Mouse (Mus musculus) limb, embryonic 10.5 days (tissue): ENCODE measurements around the gene Olfr811. TPM values are rescaled to one million over a fixed set of nuclear protein-coding genes. Genes with fewer than 3 reads are reported as not detected.

Experiments
- DNase-seq: peaks from one replicate; pipeline ENCODE4 v3.0.0-alpha.2; 2017; ENCODE audit warnings: low spot score
- H3K27ac ChIP-seq: fragments of 300-500 bp; sonication (generic); 2 replicates; pipeline ENCODE4 v1.5.1; 2016; ENCODE audit warnings: mild to moderate bottlenecking
- H3K27me3 ChIP-seq: fragments of 300-500 bp; sonication (generic); 2 replicates; pipeline ENCODE4 v1.6.1; 2016; ENCODE audit warnings: low read depth, mild to moderate bottlenecking; ENCODE audit not compliant: poor library complexity, severe bottlenecking
- H3K36me3 ChIP-seq: fragments of 300-500 bp; sonication (generic); 2 replicates; pipeline ENCODE4 v1.6.1; 2016; ENCODE audit warnings: mild to moderate bottlenecking, moderate library complexity
- H3K4me1 ChIP-seq: fragments of 300-500 bp; sonication (generic); 2 replicates; pipeline ENCODE4 v1.6.1; 2016
- H3K4me3 ChIP-seq: fragments of 300-500 bp; sonication (generic); 2 replicates; pipeline ENCODE4 v1.5.1; 2016; ENCODE audit warnings: mild to moderate bottlenecking, moderate library complexity
- H3K9me3 ChIP-seq: fragments of 300-500 bp; sonication (generic); replicated peaks from 2 replicates; pipeline ENCODE4 v1.6.1; 2016; ENCODE audit warnings: mild to moderate bottlenecking
- WGBS: fragments of 180-500 bp; shearing (Covaris S2); methylation state at CpG from one replicate; pipeline ENCODE4 v1.1.7; 2016; 5-methylcytosine and 5-hydroxymethylcytosine counted together
- polyA plus RNA-seq: library from polyadenylated mRNA; unstranded; fragments of >200 nt; fragmentation: Nextera tagmentation; extraction: Ambion mirVana; gene quantifications from 2 replicates; pipeline ENCODE4 v1.2.1, GENCODE M21; 2016

Olfr811 gene
- polyA plus RNA-seq = not detected in 2 replicates

DNA sequence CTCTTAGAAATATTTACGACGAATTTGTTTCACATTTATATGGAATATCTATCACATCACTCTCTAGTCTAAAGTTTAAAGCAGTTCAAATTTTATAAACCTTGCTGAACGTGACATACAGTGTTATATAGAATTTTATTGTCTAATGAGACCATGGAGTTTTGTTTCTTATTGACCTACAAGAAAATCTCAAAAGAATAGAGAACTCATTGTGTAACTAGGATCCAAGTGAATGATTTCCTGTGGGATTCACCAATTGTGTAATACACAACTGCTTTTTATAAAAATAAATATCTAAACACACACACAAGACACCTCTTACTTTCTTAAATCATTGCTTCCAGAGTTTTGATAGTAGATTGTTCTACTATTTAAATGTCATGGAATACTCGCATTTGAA lies at the start of gene Olfr811:
Gene Olfr811, minus strand, starts transcription at position 101 of the 400 bp plus-strand sequence.
- H3K9me3 ChIP-seq = no peaks in the 10 kb centered on the region
- 90% methylated on average over 4 of the region's 4 CpGs for WGBS
- H3K36me3 ChIP-seq = no peaks in the 10 kb centered on the region
- H3K4me1 ChIP-seq = no peaks in the 10 kb centered on the region
- no peak within 1 kb of the TSS for H3K4me3 ChIP-seq
- no peak for DNase-seq
- no peaks in the 10 kb centered on the region for H3K27me3 ChIP-seq
- no peak within 1 kb of the TSS for H3K27ac ChIP-seq

DNA sequence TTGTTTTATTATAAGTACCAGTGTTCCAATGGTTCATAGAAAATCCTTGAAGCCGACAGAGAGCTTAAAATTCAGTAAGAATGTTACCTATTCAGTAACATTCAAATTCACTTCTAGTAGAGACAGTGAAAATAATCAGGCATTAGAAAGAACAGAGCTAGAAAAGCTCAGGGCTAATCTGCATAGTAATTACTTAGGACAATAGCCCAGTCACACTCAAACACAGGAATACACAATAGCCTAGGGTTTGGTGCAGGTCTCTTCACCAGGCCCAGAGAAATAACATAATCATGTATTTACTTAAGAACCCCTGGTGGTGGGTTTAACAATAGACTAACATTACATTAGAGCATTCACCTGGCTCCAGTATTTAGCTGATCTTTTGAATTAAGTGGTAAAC lies 43.1 kb upstream of the Olfr811 start:
- H3K4me3 ChIP-seq = no peak overlapping the region
- no peaks in the 10 kb centered on the region for H3K27me3 ChIP-seq
- H3K36me3 ChIP-seq = no peaks in the 10 kb centered on the region
- H3K9me3 ChIP-seq = no peaks in the 10 kb centered on the region
- H3K4me1 ChIP-seq = no peaks in the 10 kb centered on the region
- H3K27ac ChIP-seq = no peak overlapping the region
- DNase-seq = no peak
- 84% methylated on average over 1 of the region's 1 CpGs for WGBS

DNA sequence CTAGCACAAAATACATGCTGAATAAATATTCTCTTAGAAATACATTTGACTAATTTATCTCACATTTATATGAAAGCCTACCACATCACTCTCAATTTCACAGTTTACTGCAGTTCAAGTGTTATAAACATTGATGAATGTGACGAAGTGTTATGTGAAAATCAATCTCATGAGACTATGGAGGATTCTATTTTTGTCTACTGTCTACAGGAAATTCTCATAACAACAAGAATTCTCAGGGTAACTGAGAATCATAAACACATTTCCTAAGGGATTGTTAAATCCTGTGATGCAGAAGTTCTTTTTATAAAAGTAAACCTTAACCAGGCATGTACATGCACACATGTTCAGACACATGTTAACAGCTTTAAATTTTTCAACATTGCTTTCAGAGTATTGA lies 41.8 kb upstream of the Olfr811 start, which contains the start of gene Olfr812:
Gene Olfr812, minus strand, starts transcription at position 101 of the 400 bp plus-strand sequence.
- WGBS = 86% methylated on average over 1 of the region's 1 CpGs
- H3K4me1 ChIP-seq = no peaks in the 10 kb centered on the region

DNA sequence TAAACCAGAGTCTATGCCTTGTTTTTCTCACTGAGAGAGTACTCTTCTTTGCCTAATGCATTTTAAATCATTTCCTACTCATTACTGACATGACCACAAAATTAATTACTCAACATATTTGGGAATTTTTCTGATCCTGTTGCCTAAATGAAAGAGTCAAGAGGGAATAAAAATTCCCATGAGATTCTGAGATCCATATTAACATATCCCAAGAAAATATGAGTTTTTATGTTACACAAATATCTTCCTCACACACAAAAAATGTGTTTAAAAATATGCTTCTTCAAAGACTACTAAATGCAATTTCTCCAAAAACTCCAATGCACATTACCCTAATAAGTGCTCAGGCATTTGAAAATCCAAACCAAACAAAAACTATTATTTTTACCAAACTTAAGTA lies 9.4 kb downstream of the Olfr811 start, which contains the start of gene Olfr810:
Gene Olfr810, minus strand, starts transcription at position 101 of the 400 bp plus-strand sequence.
- no peak within 1 kb of the TSS for H3K27ac ChIP-seq
- no peaks in the 10 kb centered on the region for H3K27me3 ChIP-seq
- H3K36me3 ChIP-seq = no peaks in the 10 kb centered on the region
- DNase-seq = no peak
- no peaks in the 10 kb centered on the region for H3K9me3 ChIP-seq
- no peaks in the 10 kb centered on the region for H3K4me1 ChIP-seq
- H3K4me3 ChIP-seq = no peak within 1 kb of the TSS

More for the DNA sequence above, 41.8 kb upstream of the Olfr811 start, which contains the start of gene Olfr812:
- DNase-seq = no peak
- Histone ChIP-seq H3K27me3 (no peaks in the 10 kb centered on the region), H3K36me3 (no peaks in the 10 kb centered on the region), H3K27ac (no peak within 1 kb of the TSS), H3K9me3 (no peaks in the 10 kb centered on the region), H3K4me3 (no peak within 1 kb of the TSS)

DNA sequence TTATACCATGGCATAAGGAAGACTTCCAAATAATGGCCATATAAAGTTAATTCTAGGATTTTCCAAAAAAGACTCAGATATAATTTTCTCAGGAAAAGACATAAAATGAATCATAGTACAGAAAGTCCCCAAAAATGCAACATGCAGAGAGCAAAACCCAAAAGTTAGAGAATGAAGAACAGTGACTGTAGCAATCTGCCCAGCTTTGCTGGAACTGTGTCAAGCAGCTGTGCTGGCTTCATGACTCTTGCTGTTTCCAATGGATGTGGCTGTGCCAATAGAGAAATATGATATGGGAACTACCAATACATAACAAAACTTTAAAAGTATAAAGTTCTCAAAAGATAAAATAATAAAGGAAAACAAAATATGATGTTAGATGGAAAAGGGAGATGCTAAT lies 26.1 kb downstream of the Olfr811 start:
- no peaks in the 10 kb centered on the region for H3K36me3 ChIP-seq
- H3K4me3 ChIP-seq = no peak overlapping the region
- H3K9me3 ChIP-seq = no peaks in the 10 kb centered on the region
- H3K4me1 ChIP-seq = no peaks in the 10 kb centered on the region
- DNase-seq = no peak
- no peaks in the 10 kb centered on the region for H3K27me3 ChIP-seq
- no peak overlapping the region for H3K27ac ChIP-seq

DNA sequence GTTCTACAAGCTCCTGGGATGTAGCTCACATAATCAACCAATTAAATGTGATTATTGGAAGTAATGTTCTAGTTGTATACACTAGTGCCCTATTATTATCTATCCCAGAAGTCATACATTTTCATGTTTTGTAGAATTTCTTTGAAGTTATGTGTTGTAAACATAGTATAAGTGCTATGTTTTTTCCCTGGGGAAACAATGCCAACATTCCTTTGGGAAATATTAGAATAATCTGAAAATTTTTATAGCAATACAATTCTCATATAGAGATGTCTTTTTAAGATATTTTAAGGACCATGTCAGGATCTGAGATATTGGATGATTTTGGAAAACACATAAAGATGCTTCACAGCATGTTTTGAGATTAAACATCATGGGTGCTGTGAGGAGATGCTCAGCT lies 29.9 kb downstream of the Olfr811 start, which contains the start of gene Olfr809:
Gene Olfr809, plus strand, starts transcription at position 301 of the 400 bp plus-strand sequence.
- Histone ChIP-seq H3K27me3 (no peaks in the 10 kb centered on the region), H3K9me3 (no peaks in the 10 kb centered on the region), H3K4me1 (no peaks in the 10 kb centered on the region), H3K36me3 (no peaks in the 10 kb centered on the region), H3K27ac (no peak within 1 kb of the TSS), H3K4me3 (no peak within 1 kb of the TSS)
- DNase-seq = no peak

DNA sequence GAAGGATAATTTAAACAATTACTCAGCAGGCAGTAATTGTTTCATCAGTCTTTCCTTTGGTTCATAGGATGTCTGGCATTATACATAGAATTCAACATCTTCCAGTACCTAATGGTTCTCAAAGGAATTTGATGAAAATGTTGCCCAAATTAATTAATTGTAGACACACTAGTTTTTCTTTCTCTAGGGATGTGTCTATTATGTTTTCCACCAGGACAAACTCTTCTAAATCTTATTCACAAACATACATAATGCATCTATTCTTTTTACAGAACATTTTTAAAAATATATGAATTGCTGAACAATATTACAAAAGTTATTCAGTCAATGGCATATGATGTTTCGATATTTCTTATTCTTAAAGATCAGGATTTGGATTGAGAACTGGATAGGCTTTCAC lies 39.0 kb downstream of the Olfr811 start, which contains the start of gene Olfr808:
Gene Olfr808, plus strand, starts transcription at position 301 of the 400 bp plus-strand sequence.
- Histone ChIP-seq H3K4me3 (no peak within 1 kb of the TSS), H3K27me3 (no peaks in the 10 kb centered on the region), H3K4me1 (no peaks in the 10 kb centered on the region), H3K36me3 (no peaks in the 10 kb centered on the region), H3K9me3 (no peaks in the 10 kb centered on the region), H3K27ac (no peak within 1 kb of the TSS)
- WGBS = 93% methylated on average over 1 of the region's 1 CpGs
- DNase-seq = no peak

DNA sequence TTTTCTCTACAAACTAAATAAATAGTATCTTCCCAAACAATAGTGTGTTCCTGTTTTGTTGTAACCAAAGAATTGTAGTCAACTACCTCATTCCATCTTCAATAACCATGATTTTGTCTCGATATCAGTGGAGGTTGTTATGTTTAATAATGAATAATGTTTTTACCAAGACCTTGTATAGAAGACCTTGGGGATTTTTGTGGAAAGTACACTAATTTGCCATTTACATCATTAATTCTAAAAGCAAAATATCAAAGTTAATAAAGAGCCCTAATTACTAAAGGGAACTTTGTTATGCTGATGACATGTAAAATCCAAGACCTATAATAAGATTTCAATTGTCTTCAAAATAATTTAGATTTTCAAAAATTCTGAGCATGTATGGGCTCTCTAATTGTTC lies 46.5 kb downstream of the Olfr811 start, which contains the start of gene Olfr807:
Gene Olfr807, minus strand, starts transcription at position 101 of the 400 bp plus-strand sequence.
- 91% methylated on average over 1 of the region's 1 CpGs for WGBS
- Histone ChIP-seq H3K36me3 (no peaks in the 10 kb centered on the region), H3K4me3 (no peak within 1 kb of the TSS), H3K27ac (no peak within 1 kb of the TSS), H3K9me3 (no peaks in the 10 kb centered on the region), H3K4me1 (no peaks in the 10 kb centered on the region), H3K27me3 (no peaks in the 10 kb centered on the region)
- DNase-seq = no peak

Other genes starting within 250 kb of the Olfr811 start
- gene Olfr794, start 236.7 kb downstream of the Olfr811 start, polyA plus RNA-seq = not detected in 2 replicates
- not detected in 2 replicates for gene Olfr796, start 191.8 kb downstream of the Olfr811 start, polyA plus RNA-seq
- not detected in 2 replicates for gene Olfr798, start 176.5 kb downstream of the Olfr811 start, polyA plus RNA-seq
- not detected in 2 replicates for gene Olfr799, start 166.9 kb downstream of the Olfr811 start, polyA plus RNA-seq
- not detected in 2 replicates for gene Olfr800, start 146.7 kb downstream of the Olfr811 start, polyA plus RNA-seq
- not detected in 2 replicates for gene Olfr801, start 130.5 kb downstream of the Olfr811 start, polyA plus RNA-seq
- gene Olfr802, start 116.2 kb downstream of the Olfr811 start, polyA plus RNA-seq = 0.03 TPM in 1 of 2 replicates, not detected in the other
- gene Olfr803, start 110.1 kb downstream of the Olfr811 start, polyA plus RNA-seq = not detected in 2 replicates
- gene Olfr804, start 101.2 kb downstream of the Olfr811 start, polyA plus RNA-seq = not detected in 2 replicates
- gene Olfr805, start 75.0 kb downstream of the Olfr811 start, polyA plus RNA-seq = not detected in 2 replicates
- gene Olfr806, start 62.5 kb downstream of the Olfr811 start, polyA plus RNA-seq = not detected in 2 replicates
- gene Olfr807, start 46.6 kb downstream of the Olfr811 start, polyA plus RNA-seq = not detected in 2 replicates
- gene Olfr808, start 38.9 kb downstream of the Olfr811 start, polyA plus RNA-seq = not detected in 2 replicates
- gene Olfr809, start 29.8 kb downstream of the Olfr811 start, polyA plus RNA-seq = not detected in 2 replicates
- gene Olfr810, start 9.5 kb downstream of the Olfr811 start, polyA plus RNA-seq = not detected in 2 replicates
- gene Olfr812, start 41.7 kb upstream of the Olfr811 start, polyA plus RNA-seq = not detected in 2 replicates
- gene Olfr813, start 51.0 kb upstream of the Olfr811 start, polyA plus RNA-seq = not detected in 2 replicates
- gene Olfr814, start 75.5 kb upstream of the Olfr811 start, polyA plus RNA-seq = not detected in 2 replicates
- not detected in 2 replicates for gene Olfr815, start 101.5 kb upstream of the Olfr811 start, polyA plus RNA-seq
- gene Olfr816, start 111.2 kb upstream of the Olfr811 start, polyA plus RNA-seq = not detected in 2 replicates
- gene Olfr818, start 144.7 kb upstream of the Olfr811 start, polyA plus RNA-seq = not detected in 2 replicates
- not detected in 2 replicates for gene Olfr819, start 162.9 kb upstream of the Olfr811 start, polyA plus RNA-seq
- gene Olfr247, start 171.7 kb upstream of the Olfr811 start, polyA plus RNA-seq = not detected in 2 replicates
- not detected in 2 replicates for gene Gm10310, start 180.7 kb upstream of the Olfr811 start, polyA plus RNA-seq
- not detected in 2 replicates for gene Olfr820, start 208.2 kb upstream of the Olfr811 start, polyA plus RNA-seq
- not detected in 2 replicates for gene Olfr821, start 226.0 kb upstream of the Olfr811 start, polyA plus RNA-seq